Mouse (Mus musculus): ENCODE data around the gene Arid1a.
"Not testable (repeated sequence)": the region's sequence is repeated elsewhere in the genome, so short reads cannot be mapped to it uniquely, and the experiment has no call there.

Arid1a gene

GRCm38 (mm10) chr4:133651986-133652385, 104.6 kb downstream of the Arid1a start:
- DNase-seq (ENCODE audit: low spot score): no peak

GRCm38 (mm10) chr4:133651445-133651844, 105.1 kb downstream of the Arid1a start:
- no peak for DNase-seq (ENCODE audit: low spot score)

GRCm38 (mm10) chr4:133649989-133650699, 106.4 kb downstream of the Arid1a start, which contains the start of gene Zdhhc18:
Gene Zdhhc18 (minus strand): TSS chr4:133650154.
- peak; percentile 74 for DNase-seq (ENCODE audit: low spot score)

GRCm38 (mm10) chr4:133649464-133649863, 107.1 kb downstream of the Arid1a start:
- DNase-seq (ENCODE audit: low spot score): not testable (repeated sequence)

GRCm38 (mm10) chr4:133645680-133646079, 110.9 kb downstream of the Arid1a start:
- no peak for DNase-seq (ENCODE audit: low spot score)

- no peak for DNase-seq (ENCODE audit: low spot score)
These were observed 111.4 kb downstream of the Arid1a start for GRCm38 (mm10) chr4:133645195-133645594.

GRCm38 (mm10) chr4:133634043-133634410, 122.5 kb downstream of the Arid1a start:
- no peak for DNase-seq (ENCODE audit: low spot score)

- peak; percentile 74 for DNase-seq (ENCODE audit: low spot score)
These were observed 123.1 kb downstream of the Arid1a start for GRCm38 (mm10) chr4:133633332-133634042.

GRCm38 (mm10) chr4:133632483-133633327, 123.9 kb downstream of the Arid1a start:
- no peak for DNase-seq (ENCODE audit: low spot score)

GRCm38 (mm10) chr4:133631769-133632411, 124.7 kb downstream of the Arid1a start:
- DNase-seq (ENCODE audit: low spot score): no peak

GRCm38 (mm10) chr4:133631071-133631768, 125.3 kb downstream of the Arid1a start:
- DNase-seq (ENCODE audit: low spot score): no peak

- DNase-seq (ENCODE audit: low spot score): no peak
These were observed 126.1 kb downstream of the Arid1a start for GRCm38 (mm10) chr4:133630326-133630920.

- no peak for DNase-seq (ENCODE audit: low spot score)
These were observed 127.4 kb downstream of the Arid1a start for GRCm38 (mm10) chr4:133629191-133629590.
